In the genomic region with DNA sequence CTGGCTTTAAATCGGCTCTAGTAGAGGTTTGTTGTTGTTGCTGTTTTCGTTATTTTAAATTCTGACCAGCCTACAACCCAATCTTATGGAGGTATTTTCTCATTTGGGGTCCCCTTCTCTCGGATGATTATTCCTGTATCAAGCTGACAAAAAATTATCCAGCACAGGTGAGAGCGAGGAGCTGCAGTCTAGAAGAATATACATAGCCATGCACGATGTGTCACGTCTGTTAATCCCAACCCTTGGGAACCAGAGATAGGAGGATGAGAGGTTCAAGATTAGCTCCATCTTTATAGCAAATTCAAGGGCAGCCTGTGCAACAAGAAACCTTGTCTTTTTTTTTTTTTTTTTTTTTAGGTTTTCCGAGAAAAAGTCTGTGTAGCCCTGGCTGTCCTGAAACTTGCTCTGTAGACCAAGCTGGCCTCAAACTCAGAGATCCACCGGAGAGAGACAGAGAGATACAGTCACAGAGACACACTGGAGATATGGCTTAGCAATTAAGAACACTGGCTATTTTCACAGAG, we compare ENCODE assay signal across 8 mouse cellular contexts. TPM values are rescaled to one million over a fixed set of nuclear protein-coding genes. Genes with fewer than 3 reads are reported as not detected.
DNase-seq lines count a peak whose midpoint lies in the region; ATAC-seq and TF ChIP-seq lines count a peak whose summit lies in the region.

No protein-coding gene starts in this region.

- peak overlapping the region; percentile 86; the same call in 1 of the 2 replicates for H3K9ac ChIP-seq in liver, embryonic 12.5 days

- no peak for ATAC-seq in erythroblast, adult 5-6 weeks (replicated peaks; ENCODE audit: low FRiP score, poor library complexity, severe bottlenecking)
- ATAC-seq in liver, embryonic 12.5 days, result no peak

- peak overlapping the region; percentile 88 for H3K4me2 ChIP-seq in liver, embryonic 12.5 days

- TF ChIP-seq POLR2A in spleen, adult 2 months (IDR thresholded peaks at IDR 0.05; ENCODE audit: low read depth, low read length), result no peak

- no peak for DNase-seq in spleen, adult 2 months (ENCODE audit: low read depth in 1 of 2, low spot score in 2 of 2)
- DNase-seq in spleen, postnatal 36 days (ENCODE audit: low spot score in 2 of 2), result no peak
- DNase-seq in Muller cell, postnatal 12 days (ENCODE audit: inconsistent ontology term), result no peak
- no peak for DNase-seq in embryo, embryonic 9.5 days (ENCODE audit: extremely low spot score)
- no peak for DNase-seq in layer of hippocampus, postnatal 10 days (ENCODE audit: low spot score in 2 of 2)

- peaks cover 34% of the 10 kb centered on the region for H3K4me1 ChIP-seq in erythroblast, embryonic 14.5 days (ENCODE audit: control insufficient read depth)
- peaks cover 2% of the 10 kb centered on the region; the same call in 1 of the 2 replicates for H3K4me1 ChIP-seq in spleen, adult 2 months (ENCODE audit: control insufficient read depth, insufficient read depth, insufficient read length)
- peaks cover 25% of the 10 kb centered on the region for H3K4me1 ChIP-seq in liver, embryonic 12.5 days

- WGBS in spleen, adult 2 months, result 13% methylated on average over 8 of the region's 8 CpGs
- WGBS in liver, embryonic 12.5 days (ENCODE audit: insufficient replicate concordance), result 9% methylated on average over 8 of the region's 8 CpGs

- H3K36me3 ChIP-seq in erythroblast, embryonic 14.5 days (ENCODE audit: control insufficient read depth), result no peaks in the 10 kb centered on the region; the same call in 1 of the 2 replicates
- H3K36me3 ChIP-seq in spleen, adult 2 months (ENCODE audit: control insufficient read depth, insufficient read depth, low read length), result no peaks in the 10 kb centered on the region
- peaks cover 8% of the 10 kb centered on the region; the same call in 1 of the 2 replicates for H3K36me3 ChIP-seq in liver, embryonic 12.5 days

- H3K9me3 ChIP-seq in erythroblast, embryonic 14.5 days (ENCODE audit: control insufficient read depth, low read length), result no peaks in the 10 kb centered on the region
- 0 out of 2 replicates have a peak, but pooled peaks cover 4% of the 10 kb centered on the region for H3K9me3 ChIP-seq in liver, embryonic 12.5 days (replicated peaks)

- H3K4me3 ChIP-seq in erythroblast, embryonic 14.5 days (replicated peaks), result peak overlapping the region; percentile 88
- peak overlapping the region; percentile 85; the same call in 1 of the 2 replicates for H3K4me3 ChIP-seq in spleen, adult 2 months (ENCODE audit: extremely low read depth, insufficient read depth, insufficient read length)
- peak overlapping the region; percentile 79 for H3K4me3 ChIP-seq in liver, embryonic 12.5 days

- TF ChIP-seq CTCF in spleen, adult 2 months (IDR thresholded peaks at IDR 0.05; ENCODE audit: extremely low read depth, insufficient read depth, insufficient read length, insufficient replicate concordance), result no peak

- peaks cover 5% of the 10 kb centered on the region for H3K27me3 ChIP-seq in erythroblast, embryonic 14.5 days (ENCODE audit: control insufficient read depth)
- no peaks in the 10 kb centered on the region for H3K27me3 ChIP-seq in spleen, adult 2 months (ENCODE audit: control insufficient read depth, insufficient read depth, low read length)
- H3K27me3 ChIP-seq in liver, embryonic 12.5 days (replicated peaks), result no peaks in the 10 kb centered on the region; the same call in none of the 2 replicates

- H3K27ac ChIP-seq in spleen, adult 2 months (ENCODE audit: insufficient read depth, low read length), result no peak overlapping the region
- H3K27ac ChIP-seq in liver, embryonic 12.5 days, result no peak overlapping the region

RNA-seq across cellular contexts. Expression of gene Armh3, which starts 0.5 kb away (rescaled TPM):
- 0.07 TPM in 1 of 2 replicates, not detected in the other for polyA plus RNA-seq in erythroblast, embryonic 14.5 days (2012)
- total RNA-seq in erythroblast, adult 5-6 weeks (2015; ENCODE audit: low replicate concordance), result 0.42 and 1.3 TPM in 2 replicates
- 0.60 and 1.4 TPM in 2 replicates for total RNA-seq in erythroblast, adult 5-6 weeks (2017; ENCODE audit: low replicate concordance)
- 5.6 TPM in 2 replicates for polyA plus RNA-seq in spleen, adult 2 months (2012; rRNA removed)
- polyA plus RNA-seq in liver, embryonic 12.5 days (2016; fragmentation: Nextera tagmentation; extraction: Ambion mirVana), result 6.5 TPM in 2 replicates
- total RNA-seq in layer of hippocampus, postnatal 10 days (2021), result 10 to 100 TPM; 21.5 to 26.0 TPM

RNA-seq across cellular contexts. Expression of gene Hps6, which starts 4.6 kb away (rescaled TPM):
- 0.04 and 0.06 TPM in 2 replicates for polyA plus RNA-seq in erythroblast, embryonic 14.5 days (2012)
- not detected in 2 replicates for total RNA-seq in erythroblast, adult 5-6 weeks (2015; ENCODE audit: low replicate concordance)
- total RNA-seq in erythroblast, adult 5-6 weeks (2017; ENCODE audit: low replicate concordance), result 0.28 and 0.77 TPM in 2 replicates
- polyA plus RNA-seq in spleen, adult 2 months (2012; rRNA removed), result 7.4 and 8.8 TPM in 2 replicates
- 3.5 and 3.9 TPM in 2 replicates for polyA plus RNA-seq in liver, embryonic 12.5 days (2016; fragmentation: Nextera tagmentation; extraction: Ambion mirVana)
- 1 to 10 TPM; 4.6 to 4.7 TPM for total RNA-seq in layer of hippocampus, postnatal 10 days (2021)

RNA-seq across cellular contexts. Expression of gene Pprc1, which starts 45.9 kb away (rescaled TPM):
- 1.9 and 3.3 TPM in 2 replicates for polyA plus RNA-seq in erythroblast, embryonic 14.5 days (2012)
- total RNA-seq in erythroblast, adult 5-6 weeks (2015; ENCODE audit: low replicate concordance), result 19.6 and 30.7 TPM in 2 replicates
- total RNA-seq in erythroblast, adult 5-6 weeks (2017; ENCODE audit: low replicate concordance), result 11.7 and 20.1 TPM in 2 replicates
- 28.5 and 30.7 TPM in 2 replicates for polyA plus RNA-seq in spleen, adult 2 months (2012; rRNA removed)
- 34.8 and 36.0 TPM in 2 replicates for polyA plus RNA-seq in liver, embryonic 12.5 days (2016; fragmentation: Nextera tagmentation; extraction: Ambion mirVana)
- 10 to 100 TPM; 34.7 to 36.2 TPM for total RNA-seq in layer of hippocampus, postnatal 10 days (2021)

RNA-seq across cellular contexts. Expression of gene Ldb1, which starts 46.3 kb away (rescaled TPM):
- polyA plus RNA-seq in erythroblast, embryonic 14.5 days (2012), result 65.5 and 65.9 TPM in 2 replicates
- total RNA-seq in erythroblast, adult 5-6 weeks (2015; ENCODE audit: low replicate concordance), result 13.2 and 16.3 TPM in 2 replicates
- total RNA-seq in erythroblast, adult 5-6 weeks (2017; ENCODE audit: low replicate concordance), result 21.6 and 37.9 TPM in 2 replicates
- 224 and 270 TPM in 2 replicates for polyA plus RNA-seq in spleen, adult 2 months (2012; rRNA removed)
- polyA plus RNA-seq in liver, embryonic 12.5 days (2016; fragmentation: Nextera tagmentation; extraction: Ambion mirVana), result 53.2 and 53.4 TPM in 2 replicates
- 100 to 1,000 TPM; 104 to 113 TPM for total RNA-seq in layer of hippocampus, postnatal 10 days (2021)
